In genomic region chr12:85397960-85398272, GRCm38 (mm10) we compare ENCODE assay signal across 25 mouse cellular contexts. TPM values are rescaled to one million over a fixed set of nuclear protein-coding genes. Genes with fewer than 3 reads are reported as not detected.
DNase-seq lines count a peak whose midpoint lies in the region; ATAC-seq and TF ChIP-seq lines count a peak whose summit lies in the region.
"Had no signal": no experiment of that assay in that cellular context is flagged by ENCODE, and none has a peak within 500 bp of the region (broad histone marks: within the 10 kb centered on the region; RNA-seq: fewer than 3 reads in every experiment).

No protein-coding gene starts in this region.

- peak; percentile 90 for ATAC-seq in lung, postnatal 0 days
- ATAC-seq in forebrain, embryonic 16.5 days: no peak
- ATAC-seq: activated CD4-positive, CD25-positive, alpha-beta regulatory T cell, adult 4 months; forebrain, postnatal 0 days; midbrain, embryonic 15.5 days had no signal

- H3K9ac ChIP-seq in lung, postnatal 0 days (replicated peaks; ENCODE audit: low read depth): no peak overlapping the region
- H3K9ac ChIP-seq in forebrain, embryonic 16.5 days (replicated peaks; ENCODE audit: low read depth, low read length): no peak overlapping the region
- H3K9ac ChIP-seq: forebrain, postnatal 0 days; hindbrain, embryonic 15.5 days; limb, embryonic 13.5 days; liver, embryonic 13.5 days; lung, embryonic 15.5 days; midbrain, embryonic 15.5 days; neural tube, embryonic 13.5 days had no signal

- TF ChIP-seq EP300 in lung, postnatal 0 days (IDR thresholded peaks at IDR 0.05): peak; percentile 100

- WGBS in lung, adult 2 months: 48% methylated on average over 4 of the region's 4 CpGs
- WGBS in lung, postnatal 0 days: 32% methylated on average over 4 of the region's 4 CpGs
- WGBS in macrophage (ENCODE audit: missing documents): 71% methylated on average over 4 of the region's 4 CpGs
- WGBS in forebrain, embryonic 16.5 days: 86% methylated on average over 4 of the region's 4 CpGs

- peak; percentile 67 to 86 for DNase-seq in lung, adult 18-20 months
- DNase-seq in lung, adult 2 months: no peak
- DNase-seq in lung, postnatal 0 days (ENCODE audit: low spot score): peak; percentile 96
- no peak for DNase-seq in testis, postnatal 10 days (ENCODE audit: low spot score)
- DNase-seq in kidney, postnatal 25 days: no peak
- DNase-seq: cerebellum, adult 11-12 months; cerebellum, postnatal 10 days; forebrain, postnatal 0 days; gastrocnemius, postnatal 14 days; kidney, postnatal 4 days; layer of hippocampus, adult 9-11 months; liver, embryonic 13.5 days; right cerebral cortex, adult 18-20 months; thymus, postnatal 14 days had no signal

- H3K9me3 ChIP-seq in lung, postnatal 0 days (ENCODE audit: low read length): no peaks in the 10 kb centered on the region
- H3K9me3 ChIP-seq in forebrain, embryonic 16.5 days (ENCODE audit: control insufficient read depth, low read length): no peaks in the 10 kb centered on the region
- H3K9me3 ChIP-seq: forebrain, embryonic 10.5 days; hindbrain, embryonic 15.5 days; limb, embryonic 13.5 days; liver, embryonic 13.5 days; lung, embryonic 15.5 days; midbrain, embryonic 15.5 days; neural tube, embryonic 13.5 days had no signal

- no peaks in the 10 kb centered on the region for H3K79me2 ChIP-seq in macrophage (ENCODE audit: inconsistent target)

- H3K4me2 ChIP-seq in lung, postnatal 0 days (replicated peaks; ENCODE audit: low read depth, low read length): no peak overlapping the region
- no peak overlapping the region for H3K4me2 ChIP-seq in forebrain, embryonic 16.5 days (ENCODE audit: low read length)
- H3K4me2 ChIP-seq: hindbrain, embryonic 15.5 days; limb, embryonic 13.5 days; liver, embryonic 13.5 days; lung, embryonic 15.5 days; midbrain, embryonic 15.5 days; neural tube, embryonic 13.5 days had no signal

- peak overlapping the region; percentile 95 for H3K27ac ChIP-seq in lung, postnatal 0 days (ENCODE audit: low read length)
- H3K27ac ChIP-seq in macrophage: peak overlapping the region; percentile 60
- H3K27ac ChIP-seq in forebrain, embryonic 16.5 days (ENCODE audit: low read length): no peak overlapping the region
- H3K27ac ChIP-seq: forebrain, embryonic 10.5 days; heart, adult 2 months; hindbrain, embryonic 15.5 days; limb, embryonic 13.5 days; liver, embryonic 13.5 days; lung, embryonic 15.5 days; midbrain, embryonic 15.5 days; neural tube, embryonic 13.5 days had no signal

- H3K4me1 ChIP-seq in lung, adult 2 months (ENCODE audit: control insufficient read depth, insufficient read depth, low read length): peaks cover 18% of the 10 kb centered on the region
- peaks cover 25% of the 10 kb centered on the region for H3K4me1 ChIP-seq in lung, postnatal 0 days (ENCODE audit: insufficient read depth, low read depth, low read length)
- H3K4me1 ChIP-seq in forebrain, embryonic 16.5 days (replicated peaks; ENCODE audit: control insufficient read depth, insufficient read depth, low read length): no peaks in the 10 kb centered on the region
- H3K4me1 ChIP-seq: forebrain, embryonic 10.5 days; hindbrain, embryonic 15.5 days; limb, embryonic 13.5 days; liver, embryonic 13.5 days; midbrain, embryonic 15.5 days; neural tube, embryonic 13.5 days had no signal

- no peak overlapping the region for H3K4me3 ChIP-seq in lung, adult 2 months (replicated peaks; ENCODE audit: extremely low read depth, low read depth, low read length)
- no peak overlapping the region for H3K4me3 ChIP-seq in lung, postnatal 0 days (ENCODE audit: low read depth, low read length)
- no peak overlapping the region for H3K4me3 ChIP-seq in macrophage (ENCODE audit: inconsistent target)
- no peak overlapping the region for H3K4me3 ChIP-seq in forebrain, embryonic 16.5 days (replicated peaks; ENCODE audit: low read length)
- H3K4me3 ChIP-seq: forebrain, embryonic 10.5 days; heart, adult 2 months; hindbrain, embryonic 15.5 days; limb, embryonic 13.5 days; liver, embryonic 13.5 days; lung, embryonic 15.5 days; midbrain, embryonic 15.5 days; myocyte; neural tube, embryonic 13.5 days had no signal

- no peaks in the 10 kb centered on the region for H3K27me3 ChIP-seq in lung, postnatal 0 days (replicated peaks; ENCODE audit: insufficient read depth, low read length)
- H3K27me3 ChIP-seq in forebrain, embryonic 16.5 days (replicated peaks; ENCODE audit: control insufficient read depth, insufficient read depth, low read length): no peaks in the 10 kb centered on the region
- H3K27me3 ChIP-seq: hindbrain, embryonic 15.5 days; limb, embryonic 13.5 days; lung, embryonic 15.5 days; midbrain, embryonic 15.5 days; neural tube, embryonic 13.5 days had no signal

- TF ChIP-seq POLR2A in lung, adult 2 months (IDR thresholded peaks at IDR 0.05; ENCODE audit: borderline replicate concordance, extremely low read depth, low read depth, low read length): no peak

- no peaks in the 10 kb centered on the region for H3K36me3 ChIP-seq in lung, postnatal 0 days (ENCODE audit: insufficient read depth, low read length)
- no peaks in the 10 kb centered on the region for H3K36me3 ChIP-seq in macrophage (ENCODE audit: inconsistent target)
- no peaks in the 10 kb centered on the region for H3K36me3 ChIP-seq in forebrain, embryonic 16.5 days (ENCODE audit: control insufficient read depth, insufficient read depth)
- H3K36me3 ChIP-seq: forebrain, embryonic 10.5 days; hindbrain, embryonic 15.5 days; limb, embryonic 13.5 days; liver, embryonic 13.5 days; lung, embryonic 15.5 days; midbrain, embryonic 15.5 days; neural tube, embryonic 13.5 days had no signal

- no peak for TF ChIP-seq CTCF in lung, adult 2 months (IDR thresholded peaks at IDR 0.05; ENCODE audit: insufficient read depth, low read length)
- no peak for TF ChIP-seq CTCF in lung, postnatal 0 days (IDR thresholded peaks at IDR 0.05)

RNA-seq across cellular contexts. Expression of gene Tmed10, which starts 23.3 kb away (rescaled TPM):
- 227 and 239 TPM in 2 replicates for polyA plus RNA-seq in lung, adult 2 months (2012; rRNA removed)
- polyA plus RNA-seq in lung, postnatal 0 days (2015; fragmentation: Nextera tagmentation; extraction: Ambion mirVana): 329 and 354 TPM in 2 replicates
- total RNA-seq in macrophage (2018; cell fraction: chromatin; rRNA removed): 10 to 100 TPM; 36.3 to 96.9 (median 66.9) TPM
- 100 to 1,000 TPM; 295 to 447 (median 378) TPM for total RNA-seq in macrophage (2018; cell fraction: cytosol; rRNA removed)
- 100 to 1,000 TPM in 25 of 26 experiments, 10 to 100 TPM in 1; 64.6 to 378 (median 214) TPM for total RNA-seq in macrophage (2018; cell fraction: nucleus; rRNA removed)
- 317 to 419 TPM (median 387 TPM) in 3 replicates for polyA plus RNA-seq in macrophage (2018)
- 150 and 175 TPM in 2 replicates for polyA plus RNA-seq in forebrain, embryonic 16.5 days (2015; fragmentation: Nextera tagmentation; extraction: Ambion mirVana)

RNA-seq across cellular contexts. Expression of gene Nek9, which starts 58.8 kb away (rescaled TPM):
- polyA plus RNA-seq in lung, adult 2 months (2012; rRNA removed): 32.7 and 39.7 TPM in 2 replicates
- polyA plus RNA-seq in lung, postnatal 0 days (2015; fragmentation: Nextera tagmentation; extraction: Ambion mirVana): 11.1 and 11.5 TPM in 2 replicates
- 100 to 1,000 TPM in 7 of 26 experiments, 10 to 100 TPM in 19; 60.5 to 127 (median 89.8) TPM for total RNA-seq in macrophage (2018; cell fraction: chromatin; rRNA removed)
- total RNA-seq in macrophage (2018; cell fraction: cytosol; rRNA removed): 10 to 100 TPM; 44.3 to 72.9 (median 60.3) TPM
- total RNA-seq in macrophage (2018; cell fraction: nucleus; rRNA removed): 10 to 100 TPM; 50.0 to 95.0 (median 69.6) TPM
- 40.7 to 65.1 TPM (median 55.7 TPM) in 3 replicates for polyA plus RNA-seq in macrophage (2018)
- polyA plus RNA-seq in forebrain, embryonic 16.5 days (2015; fragmentation: Nextera tagmentation; extraction: Ambion mirVana): 13.2 and 13.9 TPM in 2 replicates

Comparison
In these comparisons a context has a peak if more than half of its experiments do, and no peak if none do; other contexts are left out.
1. DNase-seq: peak in lung, adult 18-20 months (2 of 2) and lung, postnatal 0 days (single experiment); none in lung, adult 2 months (single experiment), testis, postnatal 10 days (single experiment) and kidney, postnatal 25 days (0 of 2).